Mouse (Mus musculus): ENCODE measurements around the gene Rplp0.

- TF ChIP-seq POLR2A (IDR thresholded peaks at IDR 0.05; ENCODE audit: control insufficient read depth, extremely low read depth, insufficient read depth, low read length, poor library complexity): no peak
- no peak for TF ChIP-seq CTCF (IDR thresholded peaks at IDR 0.05; ENCODE audit: borderline replicate concordance, control insufficient read depth, extremely low read depth, insufficient read depth, low read length, poor library complexity)
These were observed 15.6 kb upstream of the Rplp0 start for GRCm38 (mm10) chr5:115543509-115544253.
